Mouse (Mus musculus) cerebellum, postnatal 36 days (tissue): ENCODE results near the gene Urb2.
"Not testable (repeated sequence)": the region's sequence is repeated elsewhere in the genome, so short reads cannot be mapped to it uniquely, and the experiment has no call there.

Source experiments
- DNase-seq, 2 experiments: peaks; one replicate each; pipeline ENCODE4 v3.0.0; 2021 to 2022; ENCODE audit warnings: mixed read lengths in 2 of 2

Gene Urb2

DNA sequence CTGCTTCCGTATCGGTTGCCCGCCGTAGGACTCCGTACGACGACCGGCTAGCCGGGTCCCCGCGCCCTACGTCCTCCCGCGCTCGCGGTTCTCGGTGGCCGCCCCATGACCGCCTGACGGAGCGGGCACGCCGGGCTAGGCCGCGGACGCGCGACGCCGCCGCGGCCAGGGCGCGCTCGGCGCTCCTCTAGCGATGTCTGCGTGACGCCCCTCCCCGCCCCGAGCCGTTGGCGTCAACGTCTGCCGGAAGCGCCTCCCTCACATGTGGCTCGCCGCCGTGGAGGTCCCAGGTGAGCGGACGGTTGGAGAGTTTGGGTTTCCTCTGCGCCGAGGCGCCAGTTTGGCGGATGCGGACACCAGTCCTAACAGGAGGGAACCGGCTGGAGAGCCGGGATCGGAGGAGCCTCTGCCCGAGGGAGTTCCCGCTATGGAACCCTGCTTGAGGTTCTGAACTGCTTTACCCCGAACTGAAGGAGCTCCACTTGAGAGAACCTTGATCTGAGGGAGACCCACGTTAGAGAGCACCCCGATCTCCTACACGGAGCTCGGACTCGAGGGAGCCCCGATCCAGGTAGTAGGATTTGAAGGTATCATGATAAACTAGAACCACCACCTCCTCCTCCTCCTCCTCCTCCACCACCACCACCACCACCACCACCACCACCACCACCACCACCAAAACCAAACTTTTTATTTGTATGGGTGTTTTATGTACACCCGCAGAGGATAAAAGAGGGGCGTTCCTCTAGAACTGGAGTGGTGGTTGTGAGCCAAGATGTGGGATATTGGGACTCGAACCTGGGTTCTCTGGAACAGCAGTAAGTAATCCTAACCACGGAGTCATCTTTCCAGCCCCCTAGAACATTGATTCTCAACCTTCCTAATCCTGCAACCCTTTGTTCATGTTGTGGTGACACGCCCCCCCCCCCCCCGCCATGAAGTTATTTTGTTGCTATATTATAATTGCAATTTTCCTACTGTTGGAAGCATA is at the start of gene Urb2, which contains the start of gene Taf5l:
Gene Urb2, plus strand, starts transcription at position 272 of the 991 bp plus-strand sequence.
Gene Taf5l, minus strand, starts transcription at position 161 of the 991 bp plus-strand sequence.
- DNase-seq = peak; percentile 93 to 95

GRCm38 (mm10) chr8:123973495-123973894 is 47.8 kb upstream of the Urb2 start:
- DNase-seq = no peak

GRCm38 (mm10) chr8:123977499-123977898 is 43.8 kb upstream of the Urb2 start:
- no peak for DNase-seq

DNA sequence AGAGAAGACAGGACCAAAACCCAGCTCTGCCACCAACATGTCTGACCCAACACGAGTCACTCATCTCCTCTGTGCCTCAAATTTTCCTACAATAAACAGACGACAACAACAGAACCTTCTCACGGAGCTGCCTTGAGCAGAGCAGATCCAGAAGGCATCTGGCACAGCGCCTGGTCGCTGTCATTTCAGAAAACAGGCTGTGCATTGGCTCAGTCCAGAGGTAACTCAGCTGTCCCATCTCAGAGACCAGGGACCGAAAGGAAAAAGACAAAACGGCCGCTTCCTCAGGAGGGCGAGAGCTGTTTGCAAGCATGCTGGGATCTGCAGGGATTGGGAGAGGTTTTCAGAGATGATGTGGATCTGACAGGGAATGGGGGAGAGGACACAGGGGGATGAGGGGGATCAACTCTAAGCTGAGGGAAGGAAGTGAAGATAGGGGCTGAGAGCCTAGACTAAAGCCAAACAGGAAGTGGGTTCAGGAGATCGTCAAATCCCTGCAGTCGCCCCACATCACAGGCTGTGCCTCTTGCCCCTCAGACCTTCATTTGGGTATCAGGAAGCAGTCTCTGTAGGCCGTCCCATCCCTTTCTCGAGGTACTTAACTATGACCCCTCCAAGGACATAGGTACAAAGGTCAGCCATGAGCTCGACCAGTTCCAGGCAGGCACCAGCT is 43.0 kb upstream of the Urb2 start:
- peak in 1 of 2 experiments; percentile 31 for DNase-seq

- no peak for DNase-seq
Observed at GRCm38 (mm10) chr8:123978926-123979325, 42.4 kb upstream of the Urb2 start.

GRCm38 (mm10) chr8:123980239-123980638 is 41.1 kb upstream of the Urb2 start:
- no peak for DNase-seq

- peak in 1 of 2 experiments; percentile 25 for DNase-seq
Observed at GRCm38 (mm10) chr8:123981674-123982073, 39.6 kb upstream of the Urb2 start.

- DNase-seq = no peak
Observed at GRCm38 (mm10) chr8:123982291-123982793, 39.0 kb upstream of the Urb2 start.

DNA sequence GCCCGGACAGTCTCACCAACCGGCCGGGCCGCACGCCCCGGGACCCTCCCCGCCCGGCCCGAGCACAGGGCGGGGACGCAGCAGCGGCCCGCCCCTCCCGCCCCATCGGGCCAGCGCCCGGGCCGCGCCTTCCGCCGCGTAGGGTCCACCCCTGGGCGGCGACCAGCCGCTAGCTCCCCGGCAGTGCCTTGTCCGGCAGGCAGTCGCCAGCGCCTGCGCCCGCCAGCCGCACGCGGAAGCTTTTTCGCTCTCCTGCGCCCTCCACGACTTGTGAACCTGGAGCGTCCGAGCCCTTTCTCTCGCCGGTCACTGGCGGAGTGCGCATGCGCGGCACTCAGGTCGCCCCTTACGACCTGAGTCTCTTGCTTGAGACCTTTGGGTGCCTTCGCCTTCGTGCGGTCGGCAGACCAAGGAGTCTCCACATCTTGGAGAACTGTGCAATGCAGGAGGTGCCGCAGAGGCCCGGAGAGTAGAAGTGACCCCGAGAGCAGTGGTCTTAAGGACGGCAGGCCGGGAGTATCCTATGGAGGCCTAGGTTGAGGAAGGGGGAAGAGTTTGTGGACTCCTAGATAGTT is 38.4 kb upstream of the Urb2 start, which contains the start of gene Abcb10:
Gene Abcb10, minus strand, starts transcription at position 297 of the 575 bp plus-strand sequence.
- DNase-seq = peak; percentile 86

- no peak for DNase-seq
Observed at GRCm38 (mm10) chr8:123988605-123989038, 32.7 kb upstream of the Urb2 start.

GRCm38 (mm10) chr8:123989128-123989527 is 32.2 kb upstream of the Urb2 start:
- DNase-seq = no peak

GRCm38 (mm10) chr8:123990277-123991049 is 30.8 kb upstream of the Urb2 start:
- no peak for DNase-seq

GRCm38 (mm10) chr8:123992587-123992986 is 28.7 kb upstream of the Urb2 start:
- no peak for DNase-seq

- no peak for DNase-seq
Observed at GRCm38 (mm10) chr8:123993597-123993996, 27.7 kb upstream of the Urb2 start.

- no peak for DNase-seq
Observed at GRCm38 (mm10) chr8:123993997-123994396, 27.3 kb upstream of the Urb2 start.

DNA sequence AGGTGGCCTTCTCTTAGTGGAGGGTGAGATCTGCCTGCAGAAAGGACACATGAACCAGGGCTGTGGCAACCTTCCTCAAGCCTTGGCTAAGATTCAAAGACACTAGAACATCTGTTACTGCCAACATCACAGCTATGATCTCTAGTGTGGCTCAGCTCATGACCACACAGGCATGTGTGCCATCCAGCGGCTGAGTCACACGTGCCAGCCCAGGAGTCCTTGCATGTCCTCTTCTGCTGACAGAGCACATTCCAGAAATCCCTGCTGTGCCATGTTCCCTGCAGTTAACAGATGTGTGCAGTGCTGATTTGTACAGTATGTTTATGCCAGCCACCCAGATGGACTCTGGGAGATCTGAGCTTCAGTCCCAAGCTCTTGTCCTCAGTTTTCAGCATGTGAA is 21.7 kb upstream of the Urb2 start:
- DNase-seq = no peak

- DNase-seq = no peak
Observed at GRCm38 (mm10) chr8:124002546-124003108, 18.7 kb upstream of the Urb2 start.

- no peak for DNase-seq
Observed at GRCm38 (mm10) chr8:124007829-124008228, 13.5 kb upstream of the Urb2 start.

DNA sequence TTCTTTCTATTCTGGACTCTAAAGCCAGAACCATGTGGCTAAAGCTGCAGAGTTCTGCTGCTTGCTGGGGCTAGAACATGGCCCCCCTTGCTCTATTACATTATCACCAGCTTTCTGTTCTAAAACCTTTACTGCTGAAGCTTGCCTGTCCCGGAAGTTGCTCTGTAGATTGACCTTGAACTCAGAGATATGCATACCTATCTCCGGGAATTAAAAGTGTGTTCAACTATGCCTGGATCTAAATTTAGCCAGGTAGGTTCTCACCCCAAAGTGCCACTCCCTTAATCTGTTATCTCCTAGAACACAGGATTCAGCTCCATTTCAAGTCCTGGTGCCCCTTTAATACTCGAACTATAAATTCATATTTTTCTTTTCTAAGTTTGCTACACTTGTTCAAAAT is 9.7 kb upstream of the Urb2 start:
- no peak for DNase-seq

DNA sequence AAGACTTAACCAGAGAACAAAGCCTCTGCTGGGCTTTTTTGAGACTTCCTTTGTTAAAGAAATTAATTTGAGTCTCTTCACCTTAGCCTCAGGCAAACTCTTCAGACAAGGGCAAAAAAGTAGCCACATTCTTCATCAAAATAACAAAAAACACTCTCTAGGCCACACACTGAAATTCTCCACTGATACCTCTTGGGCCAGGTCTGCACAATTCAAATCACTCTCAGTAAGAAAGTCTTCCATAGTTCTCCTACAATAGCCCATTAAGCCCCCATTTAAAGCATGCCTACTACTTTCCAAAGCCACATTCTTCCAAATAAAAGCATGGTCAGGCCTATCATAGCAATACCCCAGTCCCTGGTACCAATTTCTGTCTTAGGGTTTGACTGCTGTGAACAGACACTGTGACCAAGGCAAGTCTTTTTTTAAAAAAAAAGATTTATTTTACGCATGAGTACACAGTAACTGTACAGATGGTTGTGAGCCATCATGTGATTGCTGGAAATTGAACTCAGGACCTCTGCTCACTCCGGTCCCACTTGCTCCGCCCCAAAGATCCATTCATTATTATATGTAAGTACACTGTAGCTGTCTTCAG is 9.2 kb upstream of the Urb2 start:
- no peak for DNase-seq

GRCm38 (mm10) chr8:124014299-124014698 is 7.0 kb upstream of the Urb2 start:
- not testable (repeated sequence) for DNase-seq
